Mouse (Mus musculus) heart, adult 18-20 months (tissue): Measurements from ENCODE around the gene Eif2b3. TPM values are rescaled to one million over a fixed set of nuclear protein-coding genes. Genes with fewer than 3 reads are reported as not detected.

Experiments used
- DNase-seq, 2 experiments: peaks; one replicate each; pipeline ENCODE4 v3.0.0; 2021 to 2022; ENCODE audit warnings: mixed read lengths in 1 of 2
- long read RNA-seq, 2 experiments: library from polyadenylated mRNA; stranded (forward); transcript quantifications; one replicate each; pipeline ENCODE4 v2.0.0; 2021
- total RNA-seq, 2 experiments: library from RNA; stranded (reverse); gene quantifications; 2 replicates each; pipeline ENCODE4 v1.2.3; 2021

Eif2b3 gene
- 10 to 100 TPM; 16.5 to 16.8 TPM for total RNA-seq
- long read RNA-seq, experiment 1, transcript Eif2b3-203 (12 exons, 1,555 nt), result major isoform, 26 of 31 reads
- long read RNA-seq, experiment 1, partial matches to known transcripts, result 2 of 31 reads
- long read RNA-seq, experiment 1, other reads (novel, unspliced or antisense), result 3 of 31 reads
- long read RNA-seq, experiment 2, transcript Eif2b3-203 (12 exons, 1,555 nt), result major isoform, 12 of 15 reads
- long read RNA-seq, experiment 2, partial matches to known transcripts, result 2 of 15 reads
- long read RNA-seq, experiment 2, other reads (novel, unspliced or antisense), result 1 of 15 reads

GRCm38 (mm10) chr4:117019206-117020134, at the start of gene Eif2b3:
TSS of gene Eif2b3 (plus strand) at chr4:117019402.
- peak; percentile 92 to 94 for DNase-seq

DNA sequence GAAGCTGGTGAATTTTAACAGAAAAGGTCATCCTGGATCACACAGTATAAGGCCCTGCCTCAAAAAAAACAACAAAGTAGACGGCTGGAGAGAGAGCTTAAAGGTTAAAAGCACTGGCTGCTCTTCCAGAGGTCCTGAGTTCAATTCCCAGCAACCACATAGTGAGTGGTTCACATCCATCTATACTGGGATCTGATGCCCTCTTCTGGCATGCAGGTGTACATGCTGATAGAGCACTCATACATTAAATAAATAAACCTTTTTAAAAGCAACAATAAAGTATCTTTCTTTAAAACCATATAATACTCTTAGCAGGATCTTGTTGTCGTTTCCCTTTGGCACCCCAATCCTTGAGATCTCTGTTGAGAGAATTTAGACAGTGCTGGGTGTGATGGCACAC, 42.7 kb upstream of the Eif2b3 start:
- no peak for DNase-seq

DNA sequence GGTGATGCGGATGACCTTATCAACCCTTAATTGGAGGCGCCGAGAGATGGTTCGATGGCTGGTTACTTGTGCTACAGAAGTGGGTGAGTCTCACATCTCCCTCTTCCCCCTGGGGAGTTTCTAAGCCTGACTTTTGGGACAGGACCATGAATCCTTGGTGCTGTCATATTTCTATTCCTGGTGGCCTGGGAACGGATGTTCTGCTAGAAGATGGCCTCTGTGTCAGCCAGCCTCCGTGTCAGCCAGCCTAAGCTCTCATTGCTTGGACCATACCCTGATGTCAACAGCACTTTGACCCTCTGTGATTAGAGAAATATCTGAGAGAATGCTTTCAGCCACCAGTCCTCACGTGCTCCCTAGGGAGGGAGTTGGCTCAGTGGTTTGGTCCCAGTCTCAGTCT, 33.5 kb upstream of the Eif2b3 start:
- DNase-seq, result peak in 1 of 2 experiments; percentile 35

DNA sequence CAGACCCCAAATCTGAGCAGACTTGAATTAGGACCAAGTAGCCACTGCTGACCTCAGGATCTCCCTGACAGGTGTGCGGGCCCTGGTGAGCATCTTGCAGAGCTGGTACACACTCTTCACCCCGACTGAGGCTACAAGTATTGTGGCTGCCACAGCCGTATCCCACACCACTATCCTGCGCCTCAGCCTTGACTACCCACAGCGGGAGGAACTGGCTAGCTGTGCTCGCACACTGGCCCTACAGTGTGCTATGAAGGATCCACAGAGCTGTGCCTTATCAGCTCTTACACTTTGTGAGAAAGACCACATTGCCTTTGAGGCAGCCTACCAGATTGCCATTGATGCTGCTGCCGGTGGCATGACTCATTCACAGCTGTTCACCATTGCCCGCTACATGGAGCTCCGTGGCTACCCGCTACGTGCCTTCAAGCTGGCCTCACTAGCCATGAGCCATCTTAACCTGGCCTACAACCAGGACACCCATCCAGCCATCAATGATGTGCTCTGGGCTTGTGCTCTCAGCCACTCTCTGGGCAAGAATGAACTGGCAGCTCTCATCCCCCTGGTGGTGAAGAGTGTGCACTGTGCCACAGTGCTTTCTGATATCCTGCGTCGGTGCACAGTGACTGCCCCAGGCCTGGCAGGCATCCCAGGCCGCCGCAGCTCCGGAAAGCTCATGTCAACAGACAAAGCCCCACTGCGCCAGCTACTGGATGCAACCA, 32.6 kb upstream of the Eif2b3 start:
- peak; percentile 57 to 64 for DNase-seq

DNA sequence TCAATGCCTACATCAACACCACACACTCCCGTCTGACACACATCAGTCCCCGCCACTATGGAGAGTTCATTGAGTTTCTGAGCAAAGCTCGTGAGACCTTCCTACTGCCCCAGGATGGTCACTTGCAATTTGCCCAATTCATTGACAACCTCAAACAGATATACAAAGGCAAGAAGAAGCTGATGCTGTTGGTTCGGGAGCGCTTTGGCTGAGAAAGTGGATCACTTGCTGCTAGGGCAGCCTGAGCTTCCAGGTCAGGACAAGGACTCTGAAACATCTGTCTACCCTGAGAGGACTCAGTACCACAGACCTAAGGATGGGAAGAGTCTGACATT, 32.1 kb upstream of the Eif2b3 start:
- DNase-seq, result no peak

GRCm38 (mm10) chr4:116989731-116990130, 29.5 kb upstream of the Eif2b3 start:
- DNase-seq, result no peak

GRCm38 (mm10) chr4:116991366-116991765, 27.8 kb upstream of the Eif2b3 start:
- peak; percentile 74 to 92 for DNase-seq

- peak; percentile 97 to 98 for DNase-seq
Measured at GRCm38 (mm10) chr4:116993672-116994621, 25.3 kb upstream of the Eif2b3 start, which contains the start of gene Urod. TSS of gene Urod (minus strand) at chr4:116994413.

DNA sequence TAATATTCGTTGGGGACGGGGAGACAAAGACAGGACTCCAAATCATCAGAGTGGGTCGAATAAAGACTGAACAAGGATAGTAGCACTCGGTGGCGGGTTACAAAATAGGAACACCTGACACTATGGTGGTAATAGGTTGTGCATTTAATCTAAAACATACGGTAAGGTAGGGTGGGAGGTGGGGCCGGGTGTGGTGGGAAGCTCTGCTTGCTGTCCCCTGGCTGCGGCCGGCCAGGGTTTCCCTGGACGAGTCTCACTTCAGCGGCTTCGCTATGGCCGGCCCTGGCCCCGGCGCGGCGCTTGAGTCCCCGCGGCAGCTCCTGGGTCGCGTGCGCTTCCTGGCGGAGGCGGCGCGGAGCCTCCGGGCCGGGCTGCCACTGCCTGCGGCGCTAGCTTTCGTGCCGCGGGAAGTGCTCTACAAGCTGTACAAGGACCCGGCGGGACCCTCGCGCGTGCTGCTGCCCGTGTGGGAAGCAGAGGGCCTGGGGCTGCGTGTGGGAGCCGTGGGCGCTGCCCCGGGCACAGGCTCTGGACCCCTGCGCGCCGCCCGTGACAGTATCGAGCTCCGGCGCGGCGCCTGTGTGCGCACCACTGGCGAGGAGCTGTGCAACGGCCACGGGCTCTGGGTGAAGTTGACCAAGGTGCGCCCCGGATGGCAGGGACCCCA, 23.9 kb upstream of the Eif2b3 start, which contains the start of gene Hectd3:
Hectd3 (plus strand) TSS at position 187 of the 667 bp plus-strand sequence.
- DNase-seq, result peak; percentile 74 to 82

- DNase-seq, result peak; percentile 39 to 55
Measured at GRCm38 (mm10) chr4:116995798-116996135, 23.4 kb upstream of the Eif2b3 start.

DNA sequence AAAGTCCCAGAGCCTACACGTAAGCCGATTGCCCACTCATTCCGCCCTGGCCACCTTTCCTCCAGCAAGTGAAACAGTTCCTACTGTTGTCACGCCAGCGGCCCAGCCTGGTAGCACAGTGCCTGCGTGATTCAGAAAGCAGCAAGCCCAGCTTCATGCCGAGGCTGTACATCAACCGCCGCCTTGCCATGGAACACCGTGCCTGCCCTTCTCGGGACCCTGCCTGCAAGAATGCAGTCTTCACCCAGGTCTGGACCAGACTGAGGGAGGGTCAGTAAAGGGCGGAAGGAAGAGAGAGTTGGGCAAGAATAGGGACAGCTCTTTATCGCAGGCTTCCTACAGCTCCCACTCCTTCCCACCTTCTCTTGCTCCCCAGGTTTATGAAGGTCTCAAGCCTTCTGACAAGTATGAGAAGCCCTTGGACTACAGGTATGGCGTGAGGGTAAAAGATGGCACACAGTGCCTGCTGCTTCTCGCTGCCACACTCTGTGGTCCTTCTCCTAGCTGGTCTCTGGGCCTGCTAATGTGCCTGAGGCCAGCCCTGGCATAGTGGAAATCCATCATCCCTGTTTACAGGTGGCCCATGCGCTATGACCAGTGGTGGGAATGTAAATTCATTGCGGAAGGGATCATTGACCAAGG, 19.6 kb upstream of the Eif2b3 start:
- DNase-seq, result no peak

- DNase-seq, result no peak
Measured at GRCm38 (mm10) chr4:117001957-117002356, 17.2 kb upstream of the Eif2b3 start.

DNA sequence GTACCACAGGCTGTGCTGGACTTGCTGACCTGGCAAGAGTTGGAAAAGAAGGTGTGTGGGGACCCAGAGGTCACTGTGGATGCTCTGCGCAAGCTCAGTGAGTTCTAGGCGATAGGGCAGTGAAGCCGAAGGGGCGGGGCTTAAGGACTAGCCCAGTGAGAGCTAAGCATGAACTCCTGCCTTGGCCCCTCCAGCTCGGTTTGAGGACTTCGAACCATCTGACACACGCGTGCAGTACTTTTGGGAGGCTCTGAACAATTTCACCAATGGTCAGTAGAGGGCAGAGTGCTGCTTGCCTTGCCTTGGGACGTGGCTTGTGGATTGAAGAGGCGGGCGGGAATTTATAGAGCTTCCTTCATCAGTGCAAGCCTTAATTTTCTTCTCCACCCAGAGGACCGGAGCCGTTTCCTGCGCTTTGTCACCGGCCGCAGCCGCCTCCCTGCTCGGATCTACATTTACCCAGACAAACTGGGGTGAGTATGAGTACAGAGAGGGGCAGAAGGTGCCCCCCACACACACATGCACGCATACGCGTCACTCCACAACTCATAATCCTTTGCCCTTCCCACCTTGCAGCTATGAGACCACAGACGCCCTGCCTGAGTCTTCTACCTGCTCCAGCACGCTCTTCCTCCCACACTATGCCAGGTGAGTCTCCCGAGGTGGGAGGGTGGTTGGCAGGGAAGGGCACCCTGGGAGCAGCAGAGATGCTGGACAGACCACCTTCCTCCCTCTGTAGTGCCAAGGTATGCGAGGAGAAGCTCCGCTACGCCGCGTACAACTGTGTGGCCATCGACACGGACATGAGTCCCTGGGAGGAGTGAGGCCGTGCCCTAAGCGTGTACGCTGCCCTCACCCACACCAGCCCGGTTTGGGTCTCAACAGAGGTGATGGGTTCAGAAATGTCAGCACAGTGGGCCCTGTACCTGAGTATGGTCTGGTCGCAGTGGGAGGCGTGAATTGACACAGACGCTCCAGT, 16.4 kb upstream of the Eif2b3 start:
- DNase-seq, result peak; percentile 70 to 82

- no peak for DNase-seq
Measured at GRCm38 (mm10) chr4:117004649-117005048, 14.6 kb upstream of the Eif2b3 start.

DNA sequence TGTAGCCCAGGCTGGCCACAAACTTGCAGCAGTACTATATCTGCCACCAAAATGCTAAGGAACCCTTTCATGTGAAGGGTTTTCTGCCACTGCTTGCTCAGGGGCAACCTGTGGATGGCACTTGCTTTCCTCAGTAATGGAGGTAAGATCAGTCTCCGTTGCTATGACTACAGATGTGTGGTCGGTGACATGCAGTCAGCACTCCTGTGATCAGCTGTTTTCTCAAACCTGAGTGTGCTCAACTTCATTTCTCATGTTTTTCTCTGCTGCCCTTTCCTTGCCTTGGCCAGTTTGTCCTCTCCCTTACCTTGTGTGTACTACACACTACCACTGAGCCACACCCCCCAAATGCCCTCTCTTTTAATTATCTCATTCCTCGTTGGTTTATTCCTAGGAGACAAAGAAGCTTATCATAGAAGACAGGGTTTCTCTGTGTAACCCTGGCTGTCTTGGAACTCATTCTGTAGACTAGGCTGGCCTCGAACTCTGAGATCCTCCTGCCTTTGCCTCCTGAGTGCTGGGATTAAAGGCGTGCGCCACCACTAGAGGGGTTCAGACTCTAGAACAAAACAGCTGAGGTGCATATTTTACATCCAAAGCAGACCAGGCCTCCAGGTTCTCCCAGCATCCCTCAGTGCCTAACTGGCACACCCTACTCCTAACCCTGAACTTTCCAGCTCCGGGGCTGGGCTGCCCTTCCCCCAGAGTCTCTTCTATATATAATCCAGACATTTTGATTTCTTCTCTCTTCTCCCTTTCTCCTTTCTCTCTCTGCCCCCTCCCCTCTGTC, 13.4 kb upstream of the Eif2b3 start:
- no peak for DNase-seq

GRCm38 (mm10) chr4:117007058-117007457, 12.1 kb upstream of the Eif2b3 start:
- peak in 1 of 2 experiments; percentile 24 for DNase-seq

DNA sequence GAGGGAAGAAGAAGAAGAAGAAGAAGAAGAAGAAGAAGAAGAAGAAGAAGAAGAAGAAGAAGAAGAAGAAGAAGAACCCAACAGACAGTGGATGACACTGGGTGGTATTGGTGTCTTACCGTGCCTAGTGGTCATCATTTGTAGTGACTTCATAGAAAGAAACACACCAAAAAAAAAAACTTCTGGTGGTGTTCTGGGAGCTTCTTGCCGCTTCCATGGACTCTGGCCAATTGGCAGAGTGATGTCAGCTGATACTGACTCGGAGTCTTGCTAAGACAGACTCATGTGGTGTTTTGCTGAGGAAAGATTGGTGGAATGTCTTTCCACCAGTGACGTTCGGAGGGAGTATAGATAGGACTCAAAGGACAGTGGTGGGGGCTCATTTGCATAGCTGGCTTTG, 9.0 kb upstream of the Eif2b3 start:
- DNase-seq, result no peak

DNA sequence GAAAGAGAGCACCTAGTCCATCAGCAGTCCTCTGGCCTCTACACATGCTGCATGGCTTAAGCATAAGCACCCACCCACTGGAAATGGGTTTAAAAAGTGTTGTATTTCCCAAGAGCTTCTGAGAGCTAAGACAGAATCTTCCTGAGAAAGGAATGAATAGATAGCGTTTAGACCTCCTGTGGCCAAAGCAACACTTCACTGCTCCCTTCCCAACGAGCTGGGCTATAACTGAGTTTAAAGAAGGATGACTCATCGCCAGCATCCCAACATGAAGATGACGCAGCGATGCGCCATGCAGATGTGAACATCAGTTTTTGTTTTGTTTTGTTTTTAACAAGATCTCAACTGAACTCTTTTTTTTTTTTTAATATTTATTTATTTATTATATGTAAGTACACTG, 5.6 kb upstream of the Eif2b3 start:
- no peak for DNase-seq
